Mouse (Mus musculus): ENCODE data around the gene Sptbn4.
A peak's percentile ranks its signal among the peaks of the same experiment; 100 is the strongest.

Gene Sptbn4

DNA sequence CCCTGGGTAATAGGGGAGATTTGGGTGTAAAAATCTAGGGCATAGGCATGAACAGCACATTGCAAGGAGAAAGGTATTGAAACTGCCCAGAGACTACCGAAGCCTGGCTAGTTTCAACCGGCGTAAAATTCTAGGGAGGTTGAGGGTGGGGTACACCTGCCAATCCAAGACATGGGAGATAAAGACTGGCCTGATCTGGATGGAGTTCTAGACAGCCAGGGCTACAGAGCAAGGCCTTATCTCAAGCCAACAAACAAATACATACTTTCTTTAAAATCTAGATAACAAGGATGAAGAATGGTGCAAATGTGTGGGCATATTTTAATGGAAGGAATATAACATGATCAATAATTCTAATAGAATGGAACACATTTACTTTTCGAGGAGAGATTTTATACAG, 92.7 kb downstream of the Sptbn4 start:
- no peak for DNase-seq (ENCODE audit: low read depth, low spot score)

GRCm38 (mm10) chr7:27354144-27354543, 93.3 kb downstream of the Sptbn4 start:
- no peak for DNase-seq (ENCODE audit: low read depth, low spot score)

DNA sequence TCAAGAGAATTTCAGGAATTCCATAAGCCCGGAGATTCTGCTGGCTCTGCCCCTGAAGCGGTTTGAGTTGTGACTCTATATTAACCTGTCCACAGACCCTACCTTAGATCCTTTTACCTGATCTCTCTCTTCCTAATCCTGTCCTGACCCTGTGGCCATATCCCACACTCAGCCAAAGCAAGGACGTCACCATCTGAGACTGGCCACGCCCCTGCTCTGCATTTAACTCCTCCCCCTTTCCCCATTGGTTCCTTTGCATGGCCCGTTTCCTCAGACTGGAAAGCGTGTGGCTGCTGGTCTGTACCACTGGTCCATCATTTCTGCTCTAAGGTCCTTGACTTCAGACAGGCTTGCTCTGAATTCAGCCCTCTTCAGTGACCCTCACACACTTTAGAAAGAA, 102.0 kb downstream of the Sptbn4 start:
- no peak for DNase-seq (ENCODE audit: low read depth, low spot score)

DNA sequence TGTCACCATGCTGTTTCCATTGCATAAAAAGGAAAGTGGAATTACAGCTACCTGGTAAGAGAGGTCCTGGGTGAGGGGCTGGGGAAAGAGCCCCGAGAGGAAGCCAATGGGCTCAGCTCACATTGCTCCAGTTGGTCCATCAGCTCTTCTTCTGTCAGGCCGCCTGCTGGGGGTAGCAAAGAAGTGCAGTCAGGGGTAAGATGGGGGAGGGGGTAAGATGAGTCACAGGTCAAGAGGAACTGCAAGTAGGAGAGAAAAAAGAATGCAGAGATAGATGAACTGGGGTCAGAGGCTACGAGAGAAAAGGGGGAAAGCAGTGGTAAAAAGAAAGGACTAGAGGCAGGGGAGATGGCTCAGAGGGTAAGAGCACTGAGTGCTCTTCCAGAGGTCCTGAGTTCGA, 104.9 kb downstream of the Sptbn4 start:
- no peak for DNase-seq (ENCODE audit: low read depth, low spot score)

DNA sequence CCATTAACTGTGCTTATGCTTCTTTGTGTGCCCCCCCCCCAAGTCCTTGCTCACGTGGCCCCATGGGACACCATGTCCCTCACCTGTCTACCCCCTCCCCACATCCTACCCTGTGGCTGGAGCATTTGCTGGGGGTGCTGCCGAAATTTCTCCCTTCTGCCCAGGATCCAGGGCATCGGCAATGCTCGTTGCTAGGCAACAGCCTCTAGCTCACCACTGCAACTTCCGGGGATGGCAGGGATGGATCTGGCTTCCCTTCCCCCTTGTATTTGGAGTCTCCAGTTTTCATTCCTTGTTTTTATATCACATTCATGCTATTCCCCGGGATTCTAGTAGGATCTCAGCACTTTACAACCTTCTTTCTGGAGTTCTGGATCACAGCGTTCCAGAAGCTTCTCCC, 108.0 kb downstream of the Sptbn4 start:
- DNase-seq (ENCODE audit: low read depth, low spot score): peak; percentile 77

GRCm38 (mm10) chr7:27339114-27339513, 108.4 kb downstream of the Sptbn4 start:
- peak; percentile 44 for DNase-seq (ENCODE audit: low read depth, low spot score)

DNA sequence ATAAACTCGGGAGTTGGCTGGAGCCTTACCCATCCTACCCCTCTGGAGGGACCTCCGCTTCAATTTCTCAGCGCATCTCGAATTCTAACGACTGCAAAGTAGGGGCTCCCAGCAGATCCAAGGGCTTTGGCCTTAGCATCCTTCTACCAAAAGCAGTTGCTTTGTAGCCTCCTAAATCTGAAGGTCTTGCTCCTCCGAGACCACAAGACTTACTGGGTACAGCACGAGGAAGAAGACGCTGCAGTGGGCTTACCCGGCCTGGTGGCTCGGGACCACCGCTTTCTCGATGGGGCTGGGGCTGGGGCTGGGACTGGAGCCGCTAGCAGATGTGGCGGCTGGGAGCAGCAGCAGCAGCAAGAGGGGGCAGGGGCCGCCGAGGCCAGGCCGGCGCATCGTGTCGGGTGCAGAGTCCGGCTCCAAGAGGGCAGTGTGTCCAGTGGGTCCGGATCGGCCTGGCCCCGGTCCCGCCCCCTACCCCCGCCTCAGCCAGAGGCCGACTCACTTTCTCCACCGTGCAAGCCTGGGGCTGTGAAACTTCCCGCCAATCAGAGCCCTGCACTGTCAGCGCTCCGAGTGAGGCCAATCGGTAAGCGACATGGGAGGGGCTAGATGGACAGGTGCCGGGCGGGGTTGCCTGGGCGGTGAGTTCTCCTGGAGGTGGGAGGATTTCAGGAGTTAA, 110.2 kb downstream of the Sptbn4 start, which contains the start of gene Ltbp4:
Ltbp4 (minus strand) TSS at position 518 of the 679 bp plus-strand sequence.
- DNase-seq (ENCODE audit: low read depth, low spot score): no peak

GRCm38 (mm10) chr7:27335928-27336823, 111.3 kb downstream of the Sptbn4 start:
- peak; percentile 63 for DNase-seq (ENCODE audit: low read depth, low spot score)

- DNase-seq (ENCODE audit: low read depth, low spot score): no peak
Observed at GRCm38 (mm10) chr7:27335011-27335720, 112.3 kb downstream of the Sptbn4 start.

DNA sequence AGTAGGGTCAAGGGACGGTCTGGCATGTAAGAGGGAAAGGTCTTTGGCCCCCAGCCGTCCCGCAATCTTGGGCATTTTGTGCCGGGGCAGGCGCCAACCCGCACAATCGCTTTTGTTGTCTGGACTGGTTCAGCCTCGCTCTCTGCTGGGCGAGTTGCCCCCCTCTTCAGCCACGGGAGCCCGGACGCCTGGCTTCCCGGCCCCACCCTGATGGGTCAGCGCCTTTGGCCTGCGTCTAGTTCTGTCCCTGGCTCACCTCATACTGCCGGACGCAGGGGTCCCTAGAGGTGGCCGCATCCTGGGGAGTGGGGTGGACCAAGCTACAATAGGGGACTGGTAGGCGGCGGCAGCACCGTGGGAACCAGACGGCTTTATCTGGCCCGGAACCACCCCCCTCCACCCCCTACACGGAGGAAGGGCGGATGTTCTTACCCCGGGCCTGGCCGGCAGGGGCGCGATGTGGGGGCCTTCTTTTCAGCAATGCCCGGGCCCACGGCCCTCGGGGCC, 113.0 kb downstream of the Sptbn4 start:
- DNase-seq (ENCODE audit: low read depth, low spot score): no peak

DNA sequence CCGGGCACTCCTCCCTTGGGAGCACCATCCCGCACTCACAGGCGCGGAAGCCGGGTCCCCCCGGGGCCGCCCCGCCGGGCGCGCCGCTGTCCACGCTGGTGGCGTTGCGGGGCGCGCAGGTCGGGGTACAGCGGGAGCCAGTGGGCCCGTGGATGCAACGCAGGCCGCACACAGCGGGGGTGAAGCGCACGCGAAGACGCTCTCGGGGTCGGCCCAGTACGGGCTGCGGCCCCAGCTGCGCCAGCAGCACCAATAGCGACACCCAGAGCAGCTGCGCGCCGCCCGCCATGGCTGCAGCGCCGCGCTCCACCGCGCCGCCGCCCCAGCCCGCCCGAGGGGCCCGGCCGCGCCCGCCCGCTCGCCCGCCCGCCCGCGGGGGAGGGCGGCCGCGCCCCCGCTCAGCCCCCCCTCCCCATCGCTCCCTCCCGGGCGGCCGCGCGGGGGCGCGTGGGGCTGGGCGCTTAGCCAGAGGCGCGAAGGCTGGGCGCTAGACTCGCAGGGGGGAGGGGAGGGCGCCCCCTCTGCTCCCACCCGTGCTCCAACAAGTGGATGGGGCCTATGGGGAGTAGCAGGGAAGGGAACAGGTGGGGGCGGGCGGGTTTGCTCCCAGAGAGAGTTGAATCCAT, 114.1 kb downstream of the Sptbn4 start:
- DNase-seq (ENCODE audit: low read depth, low spot score): no peak

DNA sequence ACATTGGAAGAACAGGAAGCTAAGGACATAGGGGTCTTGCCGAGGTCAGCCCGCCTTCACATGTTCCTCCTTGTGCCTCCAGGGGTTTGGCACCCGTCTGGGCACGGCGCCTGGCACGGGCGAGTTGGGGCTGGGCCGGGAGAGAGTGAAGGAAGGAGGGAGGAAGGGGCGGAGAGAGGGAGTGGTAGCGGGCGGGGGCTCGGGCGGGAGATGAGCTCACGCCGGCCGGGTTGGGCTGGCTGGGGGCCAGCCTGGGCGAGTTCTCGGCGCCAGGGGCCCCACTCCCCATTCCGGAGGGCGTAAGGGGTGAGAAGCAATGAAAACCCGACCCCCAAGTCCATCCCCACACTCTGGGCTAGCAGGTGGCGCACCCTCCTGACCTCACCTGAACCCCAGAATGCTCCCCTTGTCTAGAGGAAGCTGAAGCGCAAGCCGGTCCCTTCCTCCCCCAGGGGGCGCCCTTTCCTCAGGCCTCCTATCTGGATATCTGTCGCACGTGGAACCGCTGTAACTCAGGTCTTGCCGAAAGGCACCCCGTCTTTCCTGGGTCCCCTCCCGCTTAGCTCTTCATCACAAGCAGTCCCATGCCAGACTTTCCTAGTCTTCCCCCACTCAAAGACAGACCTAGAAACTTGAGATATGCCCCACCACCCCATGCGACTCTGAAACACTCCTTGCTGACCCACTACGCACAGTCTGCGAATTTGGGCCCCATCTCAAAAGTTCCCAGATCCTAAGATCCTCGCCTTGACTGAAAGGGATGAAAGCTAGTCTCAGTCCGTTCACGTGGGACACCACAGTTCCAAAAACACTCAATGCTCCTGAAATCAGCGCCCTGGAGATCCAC, 114.9 kb downstream of the Sptbn4 start:
- DNase-seq (ENCODE audit: low read depth, low spot score): no peak

GRCm38 (mm10) chr7:27331854-27332253, 115.6 kb downstream of the Sptbn4 start:
- no peak for DNase-seq (ENCODE audit: low read depth, low spot score)

- DNase-seq (ENCODE audit: low read depth, low spot score): no peak
Observed at GRCm38 (mm10) chr7:27331541-27331851, 116.0 kb downstream of the Sptbn4 start.

DNA sequence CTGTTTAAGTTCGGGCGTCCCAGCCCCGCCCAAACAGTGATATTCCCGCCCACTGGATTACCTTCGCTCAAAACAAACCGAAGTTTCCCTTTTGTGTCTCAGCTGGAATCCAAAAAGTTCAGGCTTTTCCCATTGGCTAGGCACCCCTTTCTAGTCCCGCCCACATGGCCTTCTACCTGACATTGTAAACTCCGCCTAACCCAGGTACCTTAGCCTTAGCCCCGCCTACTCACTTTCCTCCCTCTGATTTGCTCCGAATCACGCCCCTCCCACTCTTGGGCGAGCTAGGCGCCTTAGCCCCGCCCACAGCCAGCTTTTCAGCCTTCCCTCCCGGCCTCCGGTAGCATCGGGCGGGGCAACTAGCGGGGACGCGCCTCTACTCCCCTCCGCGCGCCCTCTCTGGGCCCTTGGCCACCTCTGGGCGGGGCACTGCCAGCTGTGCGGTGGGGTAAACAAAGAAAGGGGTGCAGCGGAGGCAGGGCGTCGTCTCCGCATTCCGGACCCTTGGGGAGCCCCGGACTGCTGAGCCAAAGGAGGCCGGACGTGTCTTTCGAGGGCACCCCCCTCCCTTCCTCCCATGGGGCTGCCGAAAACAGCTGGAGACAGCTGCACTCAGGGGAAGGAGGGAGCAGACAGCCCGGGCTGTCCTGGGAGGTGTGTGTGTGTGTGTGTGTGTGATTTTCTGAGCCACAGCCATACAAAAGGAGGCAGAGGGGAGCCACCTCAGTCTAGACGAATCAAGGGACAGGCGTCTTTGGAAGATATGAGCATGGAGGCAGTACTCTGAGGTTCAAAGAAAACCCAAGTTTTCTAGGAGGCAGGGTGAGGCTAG, 116.6 kb downstream of the Sptbn4 start:
- peak; percentile 40 for DNase-seq (ENCODE audit: low read depth, low spot score)

- no peak for DNase-seq (ENCODE audit: low read depth, low spot score)
Observed at GRCm38 (mm10) chr7:27329981-27330380, 117.5 kb downstream of the Sptbn4 start.

DNA sequence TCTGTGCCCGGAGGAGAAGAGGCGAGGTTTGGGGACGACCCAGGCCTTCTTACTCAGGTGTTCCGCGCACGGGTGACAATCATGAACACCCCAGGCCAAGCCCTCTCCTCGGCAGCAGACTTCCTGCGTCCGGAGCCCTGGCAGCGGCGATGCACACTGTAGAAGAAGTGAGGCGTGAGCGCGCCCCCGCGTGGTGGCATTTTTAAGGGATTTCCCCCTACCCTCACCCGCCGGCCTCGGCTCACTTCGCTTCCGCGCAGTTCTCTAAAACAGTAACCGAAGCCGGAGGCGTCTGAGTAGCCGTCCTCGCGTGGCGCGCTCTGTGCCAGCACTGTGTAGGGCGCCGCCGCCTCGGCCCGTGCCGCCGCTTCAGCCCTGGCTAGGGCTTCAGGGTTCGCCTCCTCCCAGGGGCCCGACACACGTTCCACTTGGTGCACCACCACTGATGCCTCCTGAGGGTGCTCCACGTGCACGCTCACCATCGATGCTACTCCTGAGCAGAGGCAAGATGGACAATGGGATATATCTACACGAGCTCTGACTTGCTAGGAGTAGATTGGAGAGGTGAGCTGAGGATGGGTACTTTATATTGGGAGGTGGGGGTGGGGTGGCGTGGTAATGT, 118.0 kb downstream of the Sptbn4 start:
- DNase-seq (ENCODE audit: low read depth, low spot score): no peak

- no peak for DNase-seq (ENCODE audit: low read depth, low spot score)
Observed at GRCm38 (mm10) chr7:27328648-27329047, 118.8 kb downstream of the Sptbn4 start.

- no peak for DNase-seq (ENCODE audit: low read depth, low spot score)
Observed at GRCm38 (mm10) chr7:27328161-27328560, 119.3 kb downstream of the Sptbn4 start.
